Mouse (Mus musculus) CH12.LX (cell line): Measurements from ENCODE around the gene Mprip. TPM values are rescaled to one million over a fixed set of nuclear protein-coding genes. Genes with fewer than 3 reads are reported as not detected.

Source experiments
- DNase-seq: peaks from one replicate; pipeline ENCODE4 v3.0.0-alpha.2; 2013; ENCODE audit errors: extremely low read depth
- H3K27ac ChIP-seq: 2 replicates; pipeline ENCODE4 v1.5.1; 2012; ENCODE audit warnings: low read depth, mild to moderate bottlenecking, control low read depth, moderate library complexity; ENCODE audit not compliant: insufficient read depth
- H3K27me3 ChIP-seq: replicated peaks from 2 replicates; pipeline ENCODE3; 2012; ENCODE audit warnings: inconsistent platforms
- H3K36me3 ChIP-seq, 2 experiments: replicated peaks in 1 of 2; 2 replicates each; pipeline versions ENCODE3 to v1.6.1; 2012; ENCODE audit warnings: inconsistent platforms in 1 of 2, low read length in 1 of 2, mild to moderate bottlenecking in 1 of 2, mixed read lengths in 1 of 2, moderate library complexity in 1 of 2; ENCODE audit not compliant: control insufficient read depth in 1 of 2, insufficient read depth in 1 of 2
- H3K4me1 ChIP-seq, 2 experiments: 2 replicates each; pipeline ENCODE4 v1.6.1; 2012; ENCODE audit warnings: inconsistent platforms in 1 of 2, moderate library complexity in 1 of 2; ENCODE audit not compliant: insufficient read depth in 2 of 2, control insufficient read depth in 1 of 2
- H3K4me2 ChIP-seq: 2 replicates; pipeline ENCODE4 v1.6.1; 2012; ENCODE audit warnings: low read depth, mild to moderate bottlenecking, control low read depth; ENCODE audit not compliant: poor library complexity, insufficient read depth, severe bottlenecking
- H3K4me3 ChIP-seq, 3 experiments: fragments of 150-350 bp in 1 of 3; sonication (generic) in 1 of 3; replicated peaks in 1 of 3; 2 replicates each; pipeline versions ENCODE3 to v1.5.1; 2011 to 2012; ENCODE audit warnings: low read depth in 2 of 3, low read length in 2 of 3, mild to moderate bottlenecking in 2 of 3, moderate library complexity in 2 of 3, control low read depth in 1 of 3, improper control_type of control experiment in 1 of 3, inconsistent platforms in 1 of 3, mixed read lengths in 1 of 3; ENCODE audit not compliant: poor library complexity in 1 of 3
- H3K79me2 ChIP-seq: replicated peaks from 2 replicates; pipeline ENCODE4 v1.6.1; 2012; ENCODE audit warnings: mild to moderate bottlenecking, moderate library complexity; ENCODE audit not compliant: control insufficient read depth, poor library complexity, insufficient read depth, severe bottlenecking; ENCODE audit errors: extremely low read depth
- H3K9ac ChIP-seq: 2 replicates; pipeline ENCODE4 v1.6.1; 2012; ENCODE audit warnings: low read depth, mild to moderate bottlenecking, control low read depth, moderate library complexity; ENCODE audit not compliant: insufficient read depth
- H3K9me3 ChIP-seq: replicated peaks from 2 replicates; pipeline ENCODE3; 2012; ENCODE audit warnings: low read length, inconsistent platforms, mixed read lengths
- BHLHE40 ChIP-seq: IDR thresholded peaks from 2 replicates; pipeline ENCODE4 v1.6.1; 2011; ENCODE audit warnings: mild to moderate bottlenecking, low read depth, low read length, improper control_type of control experiment
- CHD1 ChIP-seq: IDR thresholded peaks from 2 replicates; pipeline ENCODE4 v1.6.1; 2012; ENCODE audit warnings: low read depth, low read length, improper control_type of control experiment, inconsistent platforms
- CHD2 ChIP-seq: IDR thresholded peaks from 2 replicates; pipeline ENCODE4 v1.6.1; 2011; ENCODE audit warnings: low read length, improper control_type of control experiment
- CTCF ChIP-seq, 2 experiments: IDR thresholded peaks in 1 of 2; conservative IDR thresholded peaks in 1 of 2; 2 replicates each; pipeline ENCODE4 v1.5.1; 2011 to 2012; ENCODE audit warnings: low read depth in 2 of 2, low read length in 2 of 2, improper control_type of control experiment in 1 of 2, inconsistent platforms in 1 of 2, mild to moderate bottlenecking in 1 of 2, moderate library complexity in 1 of 2
- ELF1 ChIP-seq: IDR thresholded peaks from 2 replicates; pipeline ENCODE4 v1.6.1; 2014; ENCODE audit warnings: low read depth, mild to moderate bottlenecking, inconsistent platforms, low read length, improper control_type of control experiment
- EP300 ChIP-seq: IDR thresholded peaks from 2 replicates; pipeline ENCODE4 v1.6.1; 2011; ENCODE audit warnings: low read length, improper control_type of control experiment
- GABPA ChIP-seq: IDR thresholded peaks from 2 replicates; pipeline ENCODE4 v1.6.1; 2012; ENCODE audit warnings: low read depth, low read length, improper control_type of control experiment, inconsistent platforms; ENCODE audit not compliant: insufficient replicate concordance
- HCFC1 ChIP-seq: IDR thresholded peaks from 2 replicates; pipeline ENCODE4 v1.6.1; 2012; ENCODE audit warnings: low read depth, mild to moderate bottlenecking, inconsistent platforms, low read length, improper control_type of control experiment
- IRF4 ChIP-seq: IDR thresholded peaks from 2 replicates; pipeline ENCODE4 v1.6.1; 2014; ENCODE audit warnings: low read depth, mild to moderate bottlenecking, inconsistent platforms, low read length, improper control_type of control experiment
- JUN ChIP-seq: IDR thresholded peaks from 2 replicates; pipeline ENCODE4 v1.6.1; 2011; ENCODE audit warnings: low read depth, mild to moderate bottlenecking, low read length, improper control_type of control experiment, moderate library complexity; ENCODE audit not compliant: insufficient read depth
- JUND ChIP-seq: conservative IDR thresholded peaks from 2 replicates; pipeline ENCODE4 v1.6.1; 2011; ENCODE audit warnings: low read depth, low read length, improper control_type of control experiment
- MAX ChIP-seq: IDR thresholded peaks from 2 replicates; pipeline ENCODE4 v1.6.1; 2011; ENCODE audit warnings: low read length, improper control_type of control experiment
- MAZ ChIP-seq: IDR thresholded peaks from 2 replicates; pipeline ENCODE4 v1.6.1; 2012; ENCODE audit warnings: low read depth, mild to moderate bottlenecking, inconsistent platforms, low read length, improper control_type of control experiment, moderate library complexity
- MEF2A ChIP-seq: IDR thresholded peaks from 2 replicates; pipeline ENCODE4 v1.6.1; 2014; ENCODE audit warnings: low read depth, mild to moderate bottlenecking, inconsistent platforms, low read length, improper control_type of control experiment, borderline replicate concordance
- MXI1 ChIP-seq: IDR thresholded peaks from 2 replicates; pipeline ENCODE4 v1.6.1; 2011; ENCODE audit warnings: mild to moderate bottlenecking, low read depth, low read length, improper control_type of control experiment
- MYC ChIP-seq: IDR thresholded peaks from 2 replicates; pipeline ENCODE4 v1.6.1; 2011; ENCODE audit warnings: low read depth, mild to moderate bottlenecking, improper control_type of control experiment, low read length
- NELFE ChIP-seq: IDR thresholded peaks from 2 replicates; pipeline ENCODE4 v1.6.1; 2011; ENCODE audit warnings: low read depth, low read length, improper control_type of control experiment
- RAD21 ChIP-seq: IDR thresholded peaks from 2 replicates; pipeline ENCODE4 v1.6.1; 2011; ENCODE audit warnings: low read depth, mild to moderate bottlenecking, low read length, improper control_type of control experiment, moderate library complexity
- SMC3 ChIP-seq: IDR thresholded peaks from 2 replicates; pipeline ENCODE4 v1.6.1; 2011; ENCODE audit warnings: low read depth, low read length, improper control_type of control experiment
- TBP ChIP-seq: conservative IDR thresholded peaks from 2 replicates; pipeline ENCODE4 v1.6.1; 2011; ENCODE audit warnings: low read depth, low read length, improper control_type of control experiment
- TCF12 ChIP-seq: IDR thresholded peaks from 2 replicates; pipeline ENCODE4 v1.6.1; 2014; ENCODE audit warnings: low read depth, mild to moderate bottlenecking, inconsistent platforms, low read length, improper control_type of control experiment
- UBTF ChIP-seq: IDR thresholded peaks from 2 replicates; pipeline ENCODE4 v1.6.1; 2012; ENCODE audit warnings: low read depth, mild to moderate bottlenecking, inconsistent platforms, low read length, improper control_type of control experiment, moderate library complexity
- USF1 ChIP-seq: IDR thresholded peaks from 2 replicates; pipeline ENCODE4 v1.6.1; 2014; ENCODE audit warnings: low read depth, mild to moderate bottlenecking, inconsistent platforms, low read length, improper control_type of control experiment
- USF2 ChIP-seq: conservative IDR thresholded peaks from 2 replicates; pipeline ENCODE4 v1.6.1; 2011; ENCODE audit warnings: low read depth, low read length, improper control_type of control experiment
- ZC3H11A ChIP-seq: IDR thresholded peaks from 2 replicates; pipeline ENCODE4 v1.6.1; 2012; ENCODE audit warnings: low read depth, mild to moderate bottlenecking, inconsistent platforms, low read length, improper control_type of control experiment
- ZNF384 ChIP-seq: IDR thresholded peaks from 2 replicates; pipeline ENCODE4 v1.6.1; 2012; ENCODE audit warnings: low read depth, low read length, improper control_type of control experiment, inconsistent platforms
- dilution Hi-C: fragments of 300-500 bp; cut with MboI; formaldehyde crosslinking; loops from 2 replicates; pipeline ENCODE4 v1.14.3; 2020; ENCODE audit warnings: low sequenced_read_pairs; ENCODE audit not compliant: extremely low pct_unique_long_range_greater_than_20kb, extremely low pct_ligation_motif_present
- in situ Hi-C: fragments of 300-500 bp; cut with MboI; formaldehyde crosslinking; loops from 3 replicates; pipeline ENCODE4 v1.14.3; 2019; ENCODE audit warnings: low sequenced_read_pairs, low pct_ligation_motif_present, low pct_unique_long_range_greater_than_20kb, mixed read lengths
- polyA plus RNA-seq: library from polyadenylated mRNA; unstranded; fragments of >175 nt; gene quantifications from 2 replicates; pipeline ENCODE4 v1.2.1, GENCODE M21; 2012; ENCODE audit warnings: low read depth; ENCODE audit not compliant: insufficient read length
- total RNA-seq, 2 experiments: library from RNA; depleted of rRNA; stranded (reverse); fragments of 300-350 nt in 1 of 2; fragments of >200 nt in 1 of 2; gene quantifications; 2 replicates each; pipeline ENCODE4 v1.2.3; 2012 to 2014

Mprip gene
- total and polyA plus RNA-seq, 3 experiments: 50.6 to 59.5 (median 56.4) TPM

- Histone ChIP-seq H3K27me3 (no peaks in the 10 kb centered on the region), H3K27ac (no peak overlapping the region), H3K9ac (no peak overlapping the region), H3K4me1 (no peaks in the 10 kb centered on the region), H3K36me3 (peaks cover 34 to 88% of the 10 kb centered on the region in 2 experiments), H3K4me2 (no peak overlapping the region), H3K4me3 (no peak overlapping the region), H3K79me2 (no peaks in the 10 kb centered on the region)
- DNase-seq: no peak
- dilution Hi-C loops (no loop called here), in situ Hi-C loops (loop anchor here (10.0 kb wide), 1 partner anchor 234 kb away; the partner anchor contains the start of gene Zkscan17)
- no peak for TF ChIP-seq TCF12
- TF ChIP-seq GABPA: no peak
- TF ChIP-seq MEF2A: no peak
- no peak for TF ChIP-seq CHD2
- TF ChIP-seq NELFE: no peak
- TF ChIP-seq UBTF: no peak
- TF ChIP-seq MYC: no peak
- no peak for TF ChIP-seq RAD21
- no peak for TF ChIP-seq MXI1
- TF ChIP-seq ZC3H11A: no peak
- no peak for TF ChIP-seq CHD1
- TF ChIP-seq USF2: no peak
- no peak for TF ChIP-seq ELF1
- TF ChIP-seq HCFC1: no peak
- no peak for TF ChIP-seq JUND
- TF ChIP-seq, all 38 proteins: peak for 0
- H3K9me3 ChIP-seq: no peaks in the 10 kb centered on the region
Measured at GRCm38 (mm10) chr11:59758191-59758985, 97.3 kb downstream of the Mprip start.

- no peak overlapping the region for H3K4me3 ChIP-seq
- peaks cover 34 to 92% of the 10 kb centered on the region in 2 experiments for H3K36me3 ChIP-seq
- TF ChIP-seq JUND: no peak
- no peak for TF ChIP-seq USF1
- no peak for TF ChIP-seq BHLHE40
- TF ChIP-seq ELF1: no peak
- no peak for TF ChIP-seq MAZ
- no peak for TF ChIP-seq ZNF384
- TF ChIP-seq MAX: no peak
- no peak for TF ChIP-seq EP300
- no peak for TF ChIP-seq IRF4
- no peak for TF ChIP-seq MXI1
- TF ChIP-seq RAD21: no peak
- TF ChIP-seq MEF2A: no peak
- TF ChIP-seq JUN: no peak
- TF ChIP-seq TBP: no peak
- no peak for TF ChIP-seq CHD2
- no peak for TF ChIP-seq SMC3
- no peak for TF ChIP-seq CTCF (conservative IDR thresholded peaks at IDR 0.05 in 1 of 2, IDR thresholded peaks at IDR 0.05 in 1 of 2; ENCODE audit: low read depth in 2 of 2, low read length in 2 of 2)
- TF ChIP-seq GABPA: no peak
- no peak for TF ChIP-seq CHD1
- TF ChIP-seq UBTF: no peak
- TF ChIP-seq, all 38 proteins: peak for 0
- in situ Hi-C loops: loop anchor here (10.0 kb wide), 1 partner anchor 234 kb away; the partner anchor contains the start of gene Zkscan17
- no peak overlapping the region for H3K9ac ChIP-seq
- H3K27ac ChIP-seq: no peak overlapping the region
- dilution Hi-C loops: no loop called here
- no peak overlapping the region for H3K4me2 ChIP-seq
- H3K27me3 ChIP-seq: no peaks in the 10 kb centered on the region
- DNase-seq: no peak
- H3K4me1 ChIP-seq: no peaks in the 10 kb centered on the region
- H3K79me2 ChIP-seq: no peaks in the 10 kb centered on the region
- H3K9me3 ChIP-seq: no peaks in the 10 kb centered on the region
Measured at GRCm38 (mm10) chr11:59759178-59759577, 98.1 kb downstream of the Mprip start.
